Mouse (Mus musculus) MN1 (cell line): Measurements from ENCODE around the gene Fbl.
"Not testable (repeated sequence)": the region's sequence is repeated elsewhere in the genome, so short reads cannot be mapped to it uniquely, and the experiment has no call there.

ENCODE experiments used
- DNase-seq: peaks from one replicate; pipeline ENCODE4 v3.0.0-alpha.2; 2016; ENCODE audit warnings: low spot score

The Fbl gene

GRCm38 (mm10) chr7:28169489-28170422 is at the start of gene Fbl:
TSS of gene Fbl (plus strand) at chr7:28169710.
- peak; percentile 94 for DNase-seq

GRCm38 (mm10) chr7:28129166-28129565 is 40.3 kb upstream of the Fbl start, which contains the start of gene 9530053A07Rik:
TSS of gene 9530053A07Rik (plus strand) at chr7:28129466.
- DNase-seq = no peak

GRCm38 (mm10) chr7:28137613-28138012 is 31.9 kb upstream of the Fbl start:
- DNase-seq = peak; percentile 57

GRCm38 (mm10) chr7:28148263-28148662 is 21.2 kb upstream of the Fbl start:
- peak; percentile 61 for DNase-seq

- no peak for DNase-seq
Observed at GRCm38 (mm10) chr7:28149841-28150240, 19.7 kb upstream of the Fbl start.

- DNase-seq = peak; percentile 38
Observed at GRCm38 (mm10) chr7:28151584-28152221, 17.8 kb upstream of the Fbl start.

- not testable (repeated sequence) for DNase-seq
Observed at GRCm38 (mm10) chr7:28153595-28153994, 15.9 kb upstream of the Fbl start.

GRCm38 (mm10) chr7:28159292-28159691 is 10.2 kb upstream of the Fbl start:
- DNase-seq = no peak

GRCm38 (mm10) chr7:28159893-28160292 is 9.6 kb upstream of the Fbl start:
- DNase-seq = no peak

- no peak for DNase-seq
Observed at GRCm38 (mm10) chr7:28161163-28161749, 8.3 kb upstream of the Fbl start.

- no peak for DNase-seq
Observed at GRCm38 (mm10) chr7:28165406-28165805, 4.1 kb upstream of the Fbl start.

- peak; percentile 79 for DNase-seq
Observed at GRCm38 (mm10) chr7:28168320-28169115, 992 bp upstream of the Fbl start.

GRCm38 (mm10) chr7:28175358-28175757 is 5.8 kb downstream of the Fbl start:
- DNase-seq = no peak

GRCm38 (mm10) chr7:28179228-28179627 is 9.7 kb downstream of the Fbl start, which contains the start of gene Dyrk1b:
TSS of gene Dyrk1b (plus strand) at chr7:28179469.
- DNase-seq = peak; percentile 98

- DNase-seq = peak; percentile 96
Observed at GRCm38 (mm10) chr7:28179741-28180377, 10.3 kb downstream of the Fbl start.

GRCm38 (mm10) chr7:28180890-28181289 is 11.4 kb downstream of the Fbl start:
- peak; percentile 20 for DNase-seq

GRCm38 (mm10) chr7:28181376-28181775 is 11.9 kb downstream of the Fbl start:
- no peak for DNase-seq

GRCm38 (mm10) chr7:28182320-28182719 is 12.8 kb downstream of the Fbl start:
- no peak for DNase-seq

GRCm38 (mm10) chr7:28185884-28186283 is 16.4 kb downstream of the Fbl start:
- DNase-seq = no peak

- no peak for DNase-seq
Observed at GRCm38 (mm10) chr7:28186631-28187030, 17.1 kb downstream of the Fbl start.

GRCm38 (mm10) chr7:28191489-28191888 is 22.0 kb downstream of the Fbl start:
- no peak for DNase-seq
